Comparison of ENCODE assay signal across 8 mouse cellular contexts in the genomic region with DNA sequence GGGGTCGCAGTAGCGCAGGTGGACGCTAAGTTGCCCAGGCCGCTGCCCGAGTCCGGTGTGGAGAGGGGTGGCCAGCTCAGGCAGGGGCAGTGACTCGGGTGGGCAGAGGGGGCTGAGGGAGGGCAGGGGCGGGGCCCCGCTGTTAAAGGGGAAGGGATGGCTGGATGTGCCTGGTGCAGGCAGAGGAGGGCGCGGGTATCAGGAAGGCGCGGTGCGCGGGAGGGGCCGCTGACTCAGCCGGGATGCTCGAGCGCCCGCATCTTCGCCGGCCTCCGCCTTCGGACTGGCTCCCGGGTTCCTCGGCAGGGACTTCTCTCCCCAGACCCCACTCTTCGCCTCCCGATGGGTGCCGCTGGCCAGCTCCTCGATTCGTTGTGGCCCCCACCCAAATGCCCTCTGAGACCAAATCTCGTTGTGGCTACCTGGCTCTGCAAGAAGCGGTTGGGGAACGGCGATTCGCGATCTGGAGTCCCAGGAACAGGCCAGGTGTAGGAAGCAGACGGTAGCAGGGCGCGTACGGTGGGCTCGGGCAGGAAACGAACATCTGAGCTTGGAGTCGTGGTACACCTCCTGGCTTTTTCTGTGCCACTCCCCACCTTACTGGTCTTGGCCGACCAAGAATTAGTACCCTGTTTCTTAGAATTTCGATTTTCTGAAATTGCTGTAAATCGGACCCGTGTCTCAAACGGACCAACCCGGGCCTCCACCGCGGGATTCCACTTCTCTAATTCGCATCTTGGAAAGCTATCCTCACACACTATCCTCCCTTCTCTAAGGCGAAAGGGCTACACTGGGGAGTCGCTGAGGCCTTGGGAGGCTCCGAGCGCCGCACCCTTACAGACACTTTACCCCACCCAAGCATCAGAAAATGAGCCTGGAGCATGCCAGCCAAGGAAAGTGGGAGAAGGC. TPM values are rescaled to one million over a fixed set of nuclear protein-coding genes. Genes with fewer than 3 reads are reported as not detected.
DNase-seq lines count a peak whose midpoint lies in the region; ATAC-seq and TF ChIP-seq lines count a peak whose summit lies in the region.

No protein-coding gene starts in this region.

- peaks cover 77% of the 10 kb centered on the region for H3K27me3 ChIP-seq in kidney, postnatal 0 days (ENCODE audit: insufficient read depth, low read length)
- peaks cover 92% of the 10 kb centered on the region for H3K27me3 ChIP-seq in hindbrain, embryonic 11.5 days (ENCODE audit: control insufficient read depth, insufficient read depth, low read length)
- H3K27me3 ChIP-seq in midbrain, embryonic 10.5 days (ENCODE audit: low read depth, poor library complexity, severe bottlenecking), result peaks cover 100% of the 10 kb centered on the region

- H3K9ac ChIP-seq in kidney, postnatal 0 days (ENCODE audit: low read depth, low read length), result no peak overlapping the region
- no peak overlapping the region for H3K9ac ChIP-seq in hindbrain, embryonic 11.5 days (ENCODE audit: low read depth, low read length)

- DNase-seq in kidney, postnatal 0 days (ENCODE audit: low spot score), result peak; percentile 26
- DNase-seq in kidney, adult 11 months, result no peak
- DNase-seq in Muller cell, postnatal 12 days (ENCODE audit: inconsistent ontology term), result peak; percentile 65
- peak; percentile 55 for DNase-seq in embryo, embryonic 10.5 days (ENCODE audit: low spot score)
- no peak for DNase-seq in hindbrain, embryonic 11.5 days (ENCODE audit: low spot score)
- peak; percentile 72 for DNase-seq in midbrain, embryonic 10.5 days (ENCODE audit: low spot score)
- DNase-seq in spleen, adult 18-20 months, result no peak
- DNase-seq in thymus, postnatal 14 days, result no peak

- H3K36me3 ChIP-seq in kidney, postnatal 0 days (ENCODE audit: insufficient read depth, low read length), result no peaks in the 10 kb centered on the region
- H3K36me3 ChIP-seq in hindbrain, embryonic 11.5 days (ENCODE audit: control insufficient read depth, insufficient read depth, low read length), result no peaks in the 10 kb centered on the region
- H3K36me3 ChIP-seq in midbrain, embryonic 10.5 days, result no peaks in the 10 kb centered on the region

- TF ChIP-seq CTCF in kidney, postnatal 0 days (IDR thresholded peaks at IDR 0.05; ENCODE audit: low read depth), result no peak

- no peak overlapping the region for H3K27ac ChIP-seq in kidney, postnatal 0 days
- no peak overlapping the region for H3K27ac ChIP-seq in hindbrain, embryonic 11.5 days (ENCODE audit: low read depth, low read length)
- no peak overlapping the region for H3K27ac ChIP-seq in midbrain, embryonic 10.5 days (replicated peaks)

- H3K4me1 ChIP-seq in kidney, postnatal 0 days (replicated peaks; ENCODE audit: insufficient read depth, low read length), result peaks cover 9% of the 10 kb centered on the region
- H3K4me1 ChIP-seq in hindbrain, embryonic 11.5 days (replicated peaks; ENCODE audit: control insufficient read depth, insufficient read depth, low read length), result peaks cover 10% of the 10 kb centered on the region
- H3K4me1 ChIP-seq in midbrain, embryonic 10.5 days, result peaks cover 37% of the 10 kb centered on the region

- peak; percentile 11; the same call in 1 of the 2 replicates for ATAC-seq in kidney, postnatal 0 days (replicated peaks; ENCODE audit: low FRiP score, low read depth)
- ATAC-seq in hindbrain, embryonic 11.5 days (ENCODE audit: low FRiP score), result no peak; the same call in none of the 2 replicates

- H3K4me3 ChIP-seq in kidney, postnatal 0 days (replicated peaks; ENCODE audit: low read depth, low read length), result peak overlapping the region; percentile 11; the same call in 1 of the 2 replicates
- H3K4me3 ChIP-seq in hindbrain, embryonic 11.5 days (ENCODE audit: low read depth, low read length), result peak overlapping the region; percentile 14; the same call in 1 of the 2 replicates
- peak overlapping the region; percentile 41 for H3K4me3 ChIP-seq in midbrain, embryonic 10.5 days

- peak overlapping the region; percentile 30 for H3K4me2 ChIP-seq in kidney, postnatal 0 days (ENCODE audit: low read length)
- 0 out of 2 replicates have a peak overlapping the region, but pooled peaks have one; percentile 12 for H3K4me2 ChIP-seq in hindbrain, embryonic 11.5 days (replicated peaks; ENCODE audit: low read depth, low read length)

- no peaks in the 10 kb centered on the region for H3K9me3 ChIP-seq in kidney, postnatal 0 days (replicated peaks; ENCODE audit: low read length)
- no peaks in the 10 kb centered on the region for H3K9me3 ChIP-seq in hindbrain, embryonic 11.5 days (ENCODE audit: control insufficient read depth, low read length)
- H3K9me3 ChIP-seq in midbrain, embryonic 10.5 days (replicated peaks), result no peaks in the 10 kb centered on the region

- under 1% methylated on average over 43 of the region's 58 CpGs for WGBS in kidney, postnatal 0 days
- under 1% methylated on average over 54 of the region's 58 CpGs for WGBS in hindbrain, embryonic 11.5 days
- under 1% methylated on average over 58 of the region's 58 CpGs for WGBS in midbrain, embryonic 10.5 days

RNA-seq across cellular contexts. Expression of a gene that starts 0.5 kb away (rescaled TPM):
- 0.12 TPM in 1 of 2 replicates, not detected in the other for polyA plus RNA-seq in kidney, postnatal 0 days (2015; fragmentation: Nextera tagmentation; extraction: Ambion mirVana)
- polyA plus RNA-seq in hindbrain, embryonic 11.5 days (2014; fragmentation: Nextera tagmentation; extraction: Ambion mirVana), result 5.2 and 9.4 TPM in 2 replicates
- polyA plus RNA-seq in midbrain, embryonic 10.5 days (2016; fragmentation: Nextera tagmentation; extraction: Ambion mirVana), result 0.79 TPM in 1 of 2 replicates, not detected in the other

RNA-seq across cellular contexts. Expression of a gene that starts 7.1 kb away (rescaled TPM):
- 28.0 and 29.7 TPM in 2 replicates for polyA plus RNA-seq in kidney, postnatal 0 days (2015; fragmentation: Nextera tagmentation; extraction: Ambion mirVana)
- polyA plus RNA-seq in hindbrain, embryonic 11.5 days (2014; fragmentation: Nextera tagmentation; extraction: Ambion mirVana), result 38.1 and 39.8 TPM in 2 replicates
- 36.5 and 37.7 TPM in 2 replicates for polyA plus RNA-seq in midbrain, embryonic 10.5 days (2016; fragmentation: Nextera tagmentation; extraction: Ambion mirVana)

RNA-seq across cellular contexts. Expression of a gene that starts 12.9 kb away (rescaled TPM):
- polyA plus RNA-seq in kidney, postnatal 0 days (2015; fragmentation: Nextera tagmentation; extraction: Ambion mirVana), result 5.8 and 7.0 TPM in 2 replicates
- 0.81 and 0.93 TPM in 2 replicates for polyA plus RNA-seq in hindbrain, embryonic 11.5 days (2014; fragmentation: Nextera tagmentation; extraction: Ambion mirVana)
- polyA plus RNA-seq in midbrain, embryonic 10.5 days (2016; fragmentation: Nextera tagmentation; extraction: Ambion mirVana), result 1.8 and 2.0 TPM in 2 replicates

RNA-seq across cellular contexts. Expression of a gene that starts 15.5 kb away (rescaled TPM):
- 68.5 and 70.4 TPM in 2 replicates for polyA plus RNA-seq in kidney, postnatal 0 days (2015; fragmentation: Nextera tagmentation; extraction: Ambion mirVana)
- polyA plus RNA-seq in hindbrain, embryonic 11.5 days (2014; fragmentation: Nextera tagmentation; extraction: Ambion mirVana), result 31.7 and 33.9 TPM in 2 replicates
- 79.7 and 82.7 TPM in 2 replicates for polyA plus RNA-seq in midbrain, embryonic 10.5 days (2016; fragmentation: Nextera tagmentation; extraction: Ambion mirVana)

RNA-seq across cellular contexts. Expression of a gene that starts 15.6 kb away (rescaled TPM):
- polyA plus RNA-seq in kidney, postnatal 0 days (2015; fragmentation: Nextera tagmentation; extraction: Ambion mirVana), result 3.1 and 4.8 TPM in 2 replicates
- 0.38 TPM in 1 of 2 replicates, not detected in the other for polyA plus RNA-seq in hindbrain, embryonic 11.5 days (2014; fragmentation: Nextera tagmentation; extraction: Ambion mirVana)
- 0.29 and 0.73 TPM in 2 replicates for polyA plus RNA-seq in midbrain, embryonic 10.5 days (2016; fragmentation: Nextera tagmentation; extraction: Ambion mirVana)

Comparison
In these comparisons a context has a peak if more than half of its experiments do, and no peak if none do; other contexts are left out.
1. DNase-seq: peak in kidney, postnatal 0 days (single experiment), Muller cell, postnatal 12 days (single experiment), embryo, embryonic 10.5 days (single experiment) and midbrain, embryonic 10.5 days (single experiment); none in kidney, adult 11 months (single experiment), hindbrain, embryonic 11.5 days (single experiment), spleen, adult 18-20 months (0 of 2) and thymus, postnatal 14 days (single experiment).
2. Peak in every context shown above with its lines, with median percentiles within 50 percentile points of each other: H3K4me3 ChIP-seq.